Mouse (Mus musculus): ENCODE measurements around the gene 1700003E16Rik. TPM values are rescaled to one million over a fixed set of nuclear protein-coding genes. Genes with fewer than 3 reads are reported as not detected.
A peak's percentile ranks its signal among the peaks of the same experiment; 100 is the strongest.

1700003E16Rik gene
- polyA plus RNA-seq, 1 experiment from 2014 or later = 0.30 TPM

DNA sequence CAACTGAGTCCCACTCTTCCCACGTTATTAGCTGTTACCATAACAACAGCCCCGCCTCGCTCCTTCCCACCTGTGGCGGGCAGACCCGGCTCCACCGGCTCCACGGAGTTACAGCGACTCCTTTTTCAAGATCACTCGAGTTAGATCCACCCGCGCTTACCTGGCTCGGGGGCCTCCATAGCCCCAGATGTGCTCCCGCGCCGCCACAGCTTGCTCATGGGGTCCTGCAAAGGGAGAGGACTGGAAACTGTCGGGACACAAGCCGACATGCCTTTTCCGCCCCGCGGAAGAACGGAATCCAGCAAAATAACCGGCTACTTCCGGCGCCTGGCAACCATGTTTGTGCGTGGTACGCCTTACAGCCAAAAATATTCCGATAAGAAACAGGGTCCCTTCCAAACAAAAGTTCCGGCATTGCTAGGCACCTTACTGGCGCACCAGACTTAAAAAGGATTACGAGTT is 31.3 kb upstream of the 1700003E16Rik start:
- under 1% methylated on average over 30 of the region's 30 CpGs for WGBS (ENCODE audit: insufficient replicate concordance)
- Histone ChIP-seq H3K9me3 (replicated peaks; ENCODE audit: control insufficient read depth, low read length) (no peaks in the 10 kb centered on the region), H3K36me3 (ENCODE audit: control insufficient read depth, insufficient read depth) (no peaks in the 10 kb centered on the region), H3K27me3 (ENCODE audit: control insufficient read depth, insufficient read depth, low read depth, low read length) (no peaks in the 10 kb centered on the region), H3K27ac (ENCODE audit: low read length) (peak overlapping the region; percentile 85), H3K4me1 (ENCODE audit: control insufficient read depth, low read depth, low read length) (peaks cover 32% of the 10 kb centered on the region), H3K4me3 (ENCODE audit: low read depth, low read length) (peak overlapping the region; percentile 81), H3K9ac (ENCODE audit: low read depth, low read length) (peak overlapping the region; percentile 83), H3K4me2 (ENCODE audit: low read depth, low read length) (peak overlapping the region; percentile 81)
- ATAC-seq (ENCODE audit: low read depth) = peak; percentile 4; the same call in 1 of the 2 replicates

DNA sequence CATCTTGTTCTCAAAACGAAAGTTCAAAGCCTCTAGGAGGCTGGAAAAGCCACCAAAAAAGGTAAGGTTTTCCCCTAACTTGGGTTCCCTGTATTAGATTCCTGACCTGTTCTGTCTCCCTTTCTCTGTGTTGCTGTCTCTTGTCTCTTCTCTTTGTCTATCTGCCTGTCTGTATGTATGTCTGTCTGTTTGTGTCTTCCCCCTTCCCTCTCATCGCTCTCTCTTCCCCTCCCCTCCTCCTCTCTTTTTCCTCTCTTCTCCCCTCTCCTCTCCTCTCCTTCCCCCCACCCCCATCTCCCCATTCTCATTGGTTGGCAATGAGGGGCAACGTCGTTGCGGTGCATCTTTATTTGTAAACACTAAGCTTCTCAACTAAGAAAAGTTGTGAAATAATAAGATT is 30.9 kb upstream of the 1700003E16Rik start, which contains the start of gene Ino80b:
Gene Ino80b (minus strand): TSS at position 101 of the 400 bp plus-strand sequence.
- Histone ChIP-seq H3K4me2 (ENCODE audit: low read depth, low read length) (peak within 1 kb of the TSS; percentile 81), H3K4me1 (ENCODE audit: control insufficient read depth, low read depth, low read length) (peaks cover 28% of the 10 kb centered on the region), H3K9ac (ENCODE audit: low read depth, low read length) (peak within 1 kb of the TSS; percentile 83), H3K36me3 (ENCODE audit: control insufficient read depth, insufficient read depth) (no peaks in the 10 kb centered on the region), H3K27ac (ENCODE audit: low read length) (peak within 1 kb of the TSS; percentile 85), H3K27me3 (ENCODE audit: control insufficient read depth, insufficient read depth, low read depth, low read length) (no peaks in the 10 kb centered on the region), H3K4me3 (ENCODE audit: low read depth, low read length) (peak within 1 kb of the TSS; percentile 81), H3K9me3 (replicated peaks; ENCODE audit: control insufficient read depth, low read length) (no peaks in the 10 kb centered on the region)
- WGBS (ENCODE audit: insufficient replicate concordance) = 30% methylated on average over 5 of the region's 5 CpGs
- ATAC-seq (ENCODE audit: low read depth) = no peak

DNA sequence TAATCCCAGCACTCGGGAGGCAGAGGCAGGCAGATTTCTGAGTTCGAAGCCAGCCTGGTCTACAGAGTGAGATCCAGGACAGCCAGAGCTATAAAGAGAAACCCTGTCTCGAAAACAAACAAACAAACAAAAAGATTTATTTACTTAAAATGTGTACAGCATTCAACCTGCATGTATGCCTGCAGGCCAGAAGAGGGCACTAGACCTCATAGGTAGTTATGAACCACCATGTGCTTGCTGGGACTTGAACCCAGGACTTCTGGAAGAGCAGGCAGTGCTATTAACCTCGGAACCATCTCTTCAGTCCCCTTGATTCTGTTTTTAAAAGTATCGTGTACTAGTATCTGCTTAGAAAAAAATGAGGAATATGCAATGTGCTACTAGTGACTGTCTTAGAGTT is 28.8 kb upstream of the 1700003E16Rik start:
- no peak overlapping the region for H3K27ac ChIP-seq (ENCODE audit: low read length)
- no peak for ATAC-seq (ENCODE audit: low read depth)
- H3K9me3 ChIP-seq (replicated peaks; ENCODE audit: control insufficient read depth, low read length) = no peaks in the 10 kb centered on the region
- no peak overlapping the region for H3K4me2 ChIP-seq (ENCODE audit: low read depth, low read length)
- 69% methylated on average over 5 of the region's 5 CpGs for WGBS (ENCODE audit: insufficient replicate concordance)
- H3K4me1 ChIP-seq (ENCODE audit: control insufficient read depth, low read depth, low read length) = peaks cover 22% of the 10 kb centered on the region
- H3K4me3 ChIP-seq (ENCODE audit: low read depth, low read length) = no peak overlapping the region
- no peaks in the 10 kb centered on the region for H3K36me3 ChIP-seq (ENCODE audit: control insufficient read depth, insufficient read depth)
- H3K9ac ChIP-seq (ENCODE audit: low read depth, low read length) = no peak overlapping the region
- H3K27me3 ChIP-seq (ENCODE audit: control insufficient read depth, insufficient read depth, low read depth, low read length) = no peaks in the 10 kb centered on the region

DNA sequence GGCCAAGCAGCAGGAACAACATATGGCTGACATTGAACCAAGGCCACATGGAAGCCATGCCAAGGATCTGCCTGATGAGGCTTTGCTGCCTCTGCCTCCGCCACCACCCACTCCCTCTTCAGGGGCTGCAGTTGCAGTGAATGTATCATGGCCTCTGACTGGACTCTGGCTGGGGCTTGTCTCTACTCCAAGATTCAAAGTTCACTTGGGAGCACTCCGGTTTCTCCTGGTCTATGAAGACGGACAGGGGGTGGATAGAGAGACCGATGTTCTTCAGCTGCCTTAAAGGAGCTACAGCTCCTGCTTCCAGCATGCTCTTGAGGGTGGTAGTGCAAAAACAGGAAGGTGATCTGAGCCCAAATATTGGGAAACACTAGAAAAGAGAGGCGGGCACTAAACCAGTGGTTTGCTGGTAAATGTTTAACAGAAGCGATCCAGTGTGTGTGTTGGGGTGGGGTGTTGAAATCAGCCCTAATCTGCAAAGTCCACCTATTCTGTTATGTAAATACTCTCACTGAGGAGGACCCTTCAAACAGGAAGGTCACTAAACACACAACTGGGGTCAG is 24.7 kb upstream of the 1700003E16Rik start:
- Histone ChIP-seq H3K4me1 (ENCODE audit: control insufficient read depth, low read depth, low read length) (peaks cover 19% of the 10 kb centered on the region), H3K27ac (ENCODE audit: low read length) (peak overlapping the region; percentile 85), H3K9ac (ENCODE audit: low read depth, low read length) (0 out of 2 replicates have a peak overlapping the region, but pooled peaks have one; percentile 12), H3K9me3 (replicated peaks; ENCODE audit: control insufficient read depth, low read length) (no peaks in the 10 kb centered on the region), H3K4me2 (ENCODE audit: low read depth, low read length) (peak overlapping the region; percentile 31; the same call in 1 of the 2 replicates), H3K36me3 (ENCODE audit: control insufficient read depth, insufficient read depth) (no peaks in the 10 kb centered on the region), H3K27me3 (ENCODE audit: control insufficient read depth, insufficient read depth, low read depth, low read length) (peaks cover 15% of the 10 kb centered on the region), H3K4me3 (ENCODE audit: low read depth, low read length) (no peak overlapping the region)
- ATAC-seq (ENCODE audit: low read depth) = peak; percentile 85
- WGBS (ENCODE audit: insufficient replicate concordance) = 36% methylated on average over 6 of the region's 6 CpGs

DNA sequence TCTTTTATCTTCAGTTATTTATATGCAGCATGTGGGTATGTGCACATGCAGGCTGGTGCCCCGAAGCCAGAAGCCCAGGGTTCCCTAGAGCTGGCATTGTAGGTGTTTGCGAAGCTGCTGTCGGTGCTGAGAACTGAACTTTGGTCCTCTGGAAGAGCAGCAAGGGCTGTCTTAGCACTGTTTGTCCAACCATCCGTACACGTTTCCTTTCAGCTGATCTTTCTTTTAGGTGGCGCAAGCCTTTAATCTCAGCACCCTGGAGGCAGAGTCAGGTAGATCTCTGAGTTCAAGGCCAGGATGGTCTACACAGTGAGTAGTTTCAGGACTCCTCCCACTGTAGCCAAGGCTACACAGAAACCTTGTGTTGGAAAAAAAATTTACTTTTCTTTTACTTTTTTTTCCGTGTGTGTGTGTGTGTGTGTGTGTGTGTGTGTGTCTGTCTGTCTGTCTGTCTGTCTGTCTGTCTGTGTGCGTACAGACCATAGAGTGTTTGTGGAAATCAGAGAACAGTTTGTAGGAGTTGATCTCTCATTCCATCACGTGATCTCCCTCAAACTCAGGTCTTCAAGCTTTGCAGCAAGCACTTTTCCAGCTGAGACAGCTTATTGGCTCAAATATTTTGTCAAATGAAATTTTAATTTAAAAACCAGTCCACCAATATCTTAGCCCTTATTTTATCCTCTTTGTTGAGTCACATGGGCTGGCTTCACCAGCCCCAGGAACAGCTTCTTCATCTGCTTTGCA is 23.9 kb upstream of the 1700003E16Rik start:
- H3K4me3 ChIP-seq (ENCODE audit: low read depth, low read length) = no peak overlapping the region
- H3K4me2 ChIP-seq (ENCODE audit: low read depth, low read length) = no peak overlapping the region
- H3K9ac ChIP-seq (ENCODE audit: low read depth, low read length) = no peak overlapping the region
- ATAC-seq (ENCODE audit: low read depth) = peak; percentile 38
- peak overlapping the region; percentile 85 for H3K27ac ChIP-seq (ENCODE audit: low read length)
- WGBS (ENCODE audit: insufficient replicate concordance) = 63% methylated on average over 9 of the region's 9 CpGs
- H3K27me3 ChIP-seq (ENCODE audit: control insufficient read depth, insufficient read depth, low read depth, low read length) = peaks cover 23% of the 10 kb centered on the region
- peaks cover 19% of the 10 kb centered on the region for H3K4me1 ChIP-seq (ENCODE audit: control insufficient read depth, low read depth, low read length)
- no peaks in the 10 kb centered on the region for H3K36me3 ChIP-seq (ENCODE audit: control insufficient read depth, insufficient read depth)
- no peaks in the 10 kb centered on the region for H3K9me3 ChIP-seq (replicated peaks; ENCODE audit: control insufficient read depth, low read length)

DNA sequence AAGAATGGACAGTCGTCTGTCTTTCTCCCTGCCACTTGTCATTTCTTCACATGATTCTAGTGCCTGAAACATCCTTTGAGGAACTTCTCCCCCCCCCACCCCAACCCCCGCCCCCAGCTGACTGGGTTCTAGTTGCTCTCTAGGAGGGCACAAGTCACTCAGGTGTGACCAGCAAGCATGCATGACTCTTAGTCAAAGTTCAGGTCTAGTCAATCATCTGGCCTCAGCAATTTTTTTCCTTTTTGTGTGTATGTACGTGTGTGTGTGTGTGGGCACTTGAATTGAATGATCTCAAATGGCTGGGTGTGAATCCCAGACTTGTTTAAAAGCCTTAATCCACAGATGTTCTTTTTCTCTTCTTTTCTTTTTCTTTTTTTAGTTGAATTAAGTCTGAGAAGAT is 22.0 kb upstream of the 1700003E16Rik start:
- no peak overlapping the region for H3K4me2 ChIP-seq (ENCODE audit: low read depth, low read length)
- no peaks in the 10 kb centered on the region for H3K36me3 ChIP-seq (ENCODE audit: control insufficient read depth, insufficient read depth)
- H3K27me3 ChIP-seq (ENCODE audit: control insufficient read depth, insufficient read depth, low read depth, low read length) = peaks cover 29% of the 10 kb centered on the region
- no peaks in the 10 kb centered on the region for H3K9me3 ChIP-seq (replicated peaks; ENCODE audit: control insufficient read depth, low read length)
- H3K9ac ChIP-seq (ENCODE audit: low read depth, low read length) = no peak overlapping the region
- no peak overlapping the region for H3K4me3 ChIP-seq (ENCODE audit: low read depth, low read length)
- no peak overlapping the region for H3K27ac ChIP-seq (ENCODE audit: low read length)
- peaks cover 30% of the 10 kb centered on the region for H3K4me1 ChIP-seq (ENCODE audit: control insufficient read depth, low read depth, low read length)
- WGBS (ENCODE audit: insufficient replicate concordance) = 41% methylated on average over 3 of the region's 3 CpGs
- ATAC-seq (ENCODE audit: low read depth) = no peak

- peaks cover 30% of the 10 kb centered on the region for H3K4me1 ChIP-seq (ENCODE audit: control insufficient read depth, low read depth, low read length)
- H3K27me3 ChIP-seq (ENCODE audit: control insufficient read depth, insufficient read depth, low read depth, low read length) = peaks cover 29% of the 10 kb centered on the region
- no peaks in the 10 kb centered on the region for H3K9me3 ChIP-seq (replicated peaks; ENCODE audit: control insufficient read depth, low read length)
- 56% methylated on average over 7 of the region's 7 CpGs for WGBS (ENCODE audit: insufficient replicate concordance)
- peak within 1 kb of the TSS; percentile 43 for H3K9ac ChIP-seq (ENCODE audit: low read depth, low read length)
- H3K36me3 ChIP-seq (ENCODE audit: control insufficient read depth, insufficient read depth) = no peaks in the 10 kb centered on the region
- ATAC-seq (ENCODE audit: low read depth) = no peak
- H3K27ac ChIP-seq (ENCODE audit: low read length) = 0 out of 2 replicates have a peak within 1 kb of the TSS, but pooled peaks have one; percentile 18
- peak within 1 kb of the TSS; percentile 47 for H3K4me2 ChIP-seq (ENCODE audit: low read depth, low read length)
- peak within 1 kb of the TSS; percentile 58 for H3K4me3 ChIP-seq (ENCODE audit: low read depth, low read length)
Measured at GRCm38 (mm10) chr6:83134951-83135513, 21.2 kb upstream of the 1700003E16Rik start, which contains the start of gene Rtkn. Gene Rtkn (plus strand): TSS chr6:83135463.

DNA sequence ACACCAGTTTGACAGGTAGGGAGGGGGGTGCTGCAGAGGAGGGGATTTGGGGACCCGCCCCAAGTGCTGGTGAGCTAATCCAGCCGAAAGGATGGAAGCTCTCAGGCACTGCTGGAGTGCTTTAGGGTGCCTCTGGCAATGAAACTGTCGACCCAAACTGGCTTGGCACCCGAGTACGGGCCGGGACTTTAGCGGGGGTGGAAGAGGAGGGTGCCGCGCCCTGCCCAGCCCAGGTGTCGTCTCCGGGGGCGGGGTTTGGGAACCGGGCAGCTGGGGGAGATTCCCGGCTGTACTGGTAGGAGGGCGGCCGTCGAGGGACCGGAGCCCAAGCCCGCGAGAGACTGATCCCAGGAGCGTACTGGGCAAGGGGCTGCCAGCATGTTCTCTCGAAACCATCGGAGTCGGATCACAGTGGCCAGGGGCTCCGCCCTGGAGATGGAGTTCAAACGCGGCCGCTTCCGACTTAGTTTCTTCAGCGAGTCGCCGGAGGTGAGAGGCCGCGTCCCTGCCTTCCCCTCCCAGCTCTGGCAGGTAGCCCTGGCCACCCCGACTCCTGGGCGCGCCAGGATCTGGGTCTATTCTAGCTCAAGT is 20.5 kb upstream of the 1700003E16Rik start:
- H3K9ac ChIP-seq (ENCODE audit: low read depth, low read length) = peak overlapping the region; percentile 43
- H3K4me1 ChIP-seq (ENCODE audit: control insufficient read depth, low read depth, low read length) = peaks cover 30% of the 10 kb centered on the region
- H3K9me3 ChIP-seq (replicated peaks; ENCODE audit: control insufficient read depth, low read length) = no peaks in the 10 kb centered on the region
- 0 out of 2 replicates have a peak overlapping the region, but pooled peaks have one; percentile 12 for H3K27ac ChIP-seq (ENCODE audit: low read length)
- no peaks in the 10 kb centered on the region for H3K36me3 ChIP-seq (ENCODE audit: control insufficient read depth, insufficient read depth)
- ATAC-seq (ENCODE audit: low read depth) = no peak
- peak overlapping the region; percentile 47 for H3K4me2 ChIP-seq (ENCODE audit: low read depth, low read length)
- H3K4me3 ChIP-seq (ENCODE audit: low read depth, low read length) = peak overlapping the region; percentile 58
- peaks cover 29% of the 10 kb centered on the region for H3K27me3 ChIP-seq (ENCODE audit: control insufficient read depth, insufficient read depth, low read depth, low read length)
- WGBS (ENCODE audit: insufficient replicate concordance) = 24% methylated on average over 37 of the region's 37 CpGs
